Mouse (Mus musculus) limb, embryonic 14.5 days (tissue): ENCODE measurements around the gene Hspa1a. TPM values are rescaled to one million over a fixed set of nuclear protein-coding genes. Genes with fewer than 3 reads are reported as not detected.

Experiments
- ATAC-seq: fragments of 200-750 bp; cut with Nextera tagmentation; 2 replicates; pipeline ENCODE4 v1.8.0; 2017; ENCODE audit warnings: low read depth, moderate number of reproducible peaks, moderate TSS enrichment; ENCODE audit not compliant: low FRiP score
- DNase-seq: peaks from one replicate; pipeline ENCODE4 v3.0.0-alpha.2; 2015; ENCODE audit warnings: low spot score
- H3K27ac ChIP-seq: fragments of 300-500 bp; sonication (generic); replicated peaks from 2 replicates; pipeline ENCODE4 v1.5.1; 2014; ENCODE audit warnings: low read depth, mild to moderate bottlenecking, low read length, moderate library complexity, mixed read lengths
- H3K27me3 ChIP-seq: fragments of 300-500 bp; sonication (generic); 2 replicates; pipeline ENCODE4 v1.6.1; 2014; ENCODE audit warnings: low read length, mixed read lengths; ENCODE audit not compliant: control insufficient read depth, insufficient read depth
- H3K36me3 ChIP-seq: fragments of 300-500 bp; sonication (generic); 2 replicates; pipeline ENCODE4 v1.6.1; 2014; ENCODE audit warnings: mild to moderate bottlenecking, low read length, moderate library complexity, mixed read lengths; ENCODE audit not compliant: control insufficient read depth, insufficient read depth
- H3K4me1 ChIP-seq: fragments of 300-500 bp; sonication (generic); 2 replicates; pipeline ENCODE4 v1.6.1; 2014; ENCODE audit warnings: antibody characterized with exemption, low read length, mixed read lengths; ENCODE audit not compliant: control insufficient read depth, insufficient read depth
- H3K4me2 ChIP-seq: fragments of 300-500 bp; sonication (generic); replicated peaks from 2 replicates; pipeline ENCODE4 v1.6.1; 2014; ENCODE audit warnings: low read depth, mild to moderate bottlenecking, low read length, moderate library complexity; ENCODE audit not compliant: severe bottlenecking
- H3K4me3 ChIP-seq: fragments of 300-500 bp; sonication (generic); replicated peaks from 2 replicates; pipeline ENCODE4 v1.5.1; 2014; ENCODE audit warnings: low read length
- H3K9ac ChIP-seq: fragments of 300-500 bp; sonication (generic); 2 replicates; pipeline ENCODE4 v1.6.1; 2014; ENCODE audit warnings: mild to moderate bottlenecking, low read depth, low read length, moderate library complexity; ENCODE audit not compliant: severe bottlenecking
- H3K9me3 ChIP-seq: fragments of 300-500 bp; sonication (generic); 2 replicates; pipeline ENCODE4 v1.6.1; 2016; ENCODE audit warnings: low read length; ENCODE audit not compliant: control insufficient read depth
- POLR2A ChIP-seq: fragments of 200-500 bp; IDR thresholded peaks from 2 replicates; pipeline ENCODE4 v1.8.0; 2012; ENCODE audit warnings: inconsistent platforms, mild to moderate bottlenecking, moderate library complexity, borderline replicate concordance; ENCODE audit not compliant: insufficient read depth, insufficient read length; ENCODE audit errors: extremely low read depth
- WGBS: fragments of 180-500 bp; shearing (Covaris S2); extraction: QIAGEN DNeasy Blood & Tissue Kit; methylation state at CpG from one replicate; pipeline ENCODE4 v1.1.7; 2014; 5-methylcytosine and 5-hydroxymethylcytosine counted together
- polyA plus RNA-seq, 2 experiments: library from polyadenylated mRNA; depleted of rRNA in 1 of 2; stranded (reverse) in 1 of 2; unstranded in 1 of 2; fragments of >200 nt; fragmentation: Nextera tagmentation in 1 of 2; extraction: Ambion mirVana in 1 of 2; gene quantifications; 2 replicates each; pipeline versions ENCODE4 v1.2.1 to v1.2.3; 2012 to 2014

The Hspa1a gene
- polyA plus RNA-seq, 2 experiments = 7.1 to 9.5 TPM

GRCm38 (mm10) chr17:34927306-34928019, 44.5 kb downstream of the Hspa1a start:
- H3K4me2 ChIP-seq = no peak overlapping the region
- no peak overlapping the region for H3K9ac ChIP-seq
- 84% methylated on average over 18 of the region's 18 CpGs for WGBS
- ATAC-seq (no peak), DNase-seq (no peak)
- no peak overlapping the region for H3K4me3 ChIP-seq
- peaks cover 5% of the 10 kb centered on the region for H3K4me1 ChIP-seq
- H3K27ac ChIP-seq = no peak overlapping the region
- H3K9me3 ChIP-seq = no peaks in the 10 kb centered on the region
- H3K36me3 ChIP-seq = no peaks in the 10 kb centered on the region
- no peak for TF ChIP-seq POLR2A
- H3K27me3 ChIP-seq = no peaks in the 10 kb centered on the region

GRCm38 (mm10) chr17:34924258-34924657, 47.7 kb downstream of the Hspa1a start:
- no peak for ATAC-seq
- H3K4me3 ChIP-seq = no peak overlapping the region
- WGBS = 72% methylated on average over 5 of the region's 5 CpGs

GRCm38 (mm10) chr17:34922939-34923338, 49.0 kb downstream of the Hspa1a start:
- H3K4me3 ChIP-seq = no peak overlapping the region
- no peak overlapping the region for H3K27ac ChIP-seq
- H3K9ac ChIP-seq = no peak overlapping the region
- no peaks in the 10 kb centered on the region for H3K9me3 ChIP-seq
- H3K4me1 ChIP-seq = no peaks in the 10 kb centered on the region; the same call in 1 of the 2 replicates
- no peak overlapping the region for H3K4me2 ChIP-seq
- no peak for TF ChIP-seq POLR2A
- WGBS = 47% methylated on average over 6 of the region's 6 CpGs
- ATAC-seq (no peak), DNase-seq (no peak)
- H3K27me3 ChIP-seq = no peaks in the 10 kb centered on the region
- no peaks in the 10 kb centered on the region for H3K36me3 ChIP-seq

More at GRCm38 (mm10) chr17:34924258-34924657, 47.7 kb downstream of the Hspa1a start:
- Histone ChIP-seq H3K27ac (no peak overlapping the region), H3K9me3 (no peaks in the 10 kb centered on the region), H3K9ac (no peak overlapping the region), H3K4me2 (no peak overlapping the region), H3K36me3 (no peaks in the 10 kb centered on the region), H3K4me1 (no peaks in the 10 kb centered on the region; the same call in 1 of the 2 replicates), H3K27me3 (no peaks in the 10 kb centered on the region)
- no peak for TF ChIP-seq POLR2A
- DNase-seq = no peak

Other genes with a start within 250 kb of the Hspa1a start
Only the 30 nearest of the 43 such genes appear.
- 46.4 and 46.5 TPM in 2 replicates for gene Stk19, start 135.2 kb downstream of the Hspa1a start, polyA plus RNA-seq (2012; rRNA removed)
- gene Stk19, start 135.2 kb downstream of the Hspa1a start, polyA plus RNA-seq (2014; fragmentation: Nextera tagmentation; extraction: Ambion mirVana) = 23.9 and 26.8 TPM in 2 replicates
- gene Dxo, start 135.1 kb downstream of the Hspa1a start, polyA plus RNA-seq (2012; rRNA removed) = 87.6 and 98.9 TPM in 2 replicates
- gene Dxo, start 135.1 kb downstream of the Hspa1a start, polyA plus RNA-seq (2014; fragmentation: Nextera tagmentation; extraction: Ambion mirVana) = 52.6 and 59.9 TPM in 2 replicates
- gene Skiv2l, start 121.9 kb downstream of the Hspa1a start, polyA plus RNA-seq (2012; rRNA removed) = 75.8 and 99.4 TPM in 2 replicates
- 43.5 and 45.0 TPM in 2 replicates for gene Skiv2l, start 121.9 kb downstream of the Hspa1a start, polyA plus RNA-seq (2014; fragmentation: Nextera tagmentation; extraction: Ambion mirVana)
- gene Nelfe, start 121.8 kb downstream of the Hspa1a start, polyA plus RNA-seq (2012; rRNA removed) = 56.4 and 92.2 TPM in 2 replicates
- 101 and 111 TPM in 2 replicates for gene Nelfe, start 121.8 kb downstream of the Hspa1a start, polyA plus RNA-seq (2014; fragmentation: Nextera tagmentation; extraction: Ambion mirVana)
- gene Cfb, start 109.6 kb downstream of the Hspa1a start, polyA plus RNA-seq (2012; rRNA removed) = 0.76 and 0.88 TPM in 2 replicates
- 1.6 and 2.1 TPM in 2 replicates for gene Cfb, start 109.6 kb downstream of the Hspa1a start, polyA plus RNA-seq (2014; fragmentation: Nextera tagmentation; extraction: Ambion mirVana)
- gene Zbtb12, start 92.7 kb downstream of the Hspa1a start, polyA plus RNA-seq (2012; rRNA removed) = 44.3 and 52.0 TPM in 2 replicates
- 1.4 and 1.5 TPM in 2 replicates for gene Zbtb12, start 92.7 kb downstream of the Hspa1a start, polyA plus RNA-seq (2014; fragmentation: Nextera tagmentation; extraction: Ambion mirVana)
- not detected in 2 replicates for gene Gm20547, start 90.1 kb downstream of the Hspa1a start, polyA plus RNA-seq (2012; rRNA removed)
- gene Gm20547, start 90.1 kb downstream of the Hspa1a start, polyA plus RNA-seq (2014; fragmentation: Nextera tagmentation; extraction: Ambion mirVana) = not detected in 2 replicates
- gene C2, start 73.9 kb downstream of the Hspa1a start, polyA plus RNA-seq (2012; rRNA removed) = 4.7 and 5.1 TPM in 2 replicates
- gene C2, start 73.9 kb downstream of the Hspa1a start, polyA plus RNA-seq (2014; fragmentation: Nextera tagmentation; extraction: Ambion mirVana) = 3.9 and 4.9 TPM in 2 replicates
- gene Ehmt2, start 73.7 kb downstream of the Hspa1a start, polyA plus RNA-seq (2012; rRNA removed) = 232 and 297 TPM in 2 replicates
- gene Ehmt2, start 73.7 kb downstream of the Hspa1a start, polyA plus RNA-seq (2014; fragmentation: Nextera tagmentation; extraction: Ambion mirVana) = 72.8 and 80.6 TPM in 2 replicates
- gene Slc44a4, start 57.7 kb downstream of the Hspa1a start, polyA plus RNA-seq (2012; rRNA removed) = 0.09 and 0.10 TPM in 2 replicates
- gene Slc44a4, start 57.7 kb downstream of the Hspa1a start, polyA plus RNA-seq (2014; fragmentation: Nextera tagmentation; extraction: Ambion mirVana) = not detected in 2 replicates
- gene Neu1, start 40.9 kb downstream of the Hspa1a start, polyA plus RNA-seq (2012; rRNA removed) = 19.3 and 26.5 TPM in 2 replicates
- gene Neu1, start 40.9 kb downstream of the Hspa1a start, polyA plus RNA-seq (2014; fragmentation: Nextera tagmentation; extraction: Ambion mirVana) = 18.2 and 18.4 TPM in 2 replicates
- 22.8 and 25.6 TPM in 2 replicates for gene Hspa1b, start 12.9 kb downstream of the Hspa1a start, polyA plus RNA-seq (2012; rRNA removed)
- 1.6 and 2.2 TPM in 2 replicates for gene Hspa1b, start 12.9 kb downstream of the Hspa1a start, polyA plus RNA-seq (2014; fragmentation: Nextera tagmentation; extraction: Ambion mirVana)
- gene Gm20481, start 2.2 kb downstream of the Hspa1a start, polyA plus RNA-seq (2012; rRNA removed) = not detected in 2 replicates
- not detected in 2 replicates for gene Gm20481, start 2.2 kb downstream of the Hspa1a start, polyA plus RNA-seq (2014; fragmentation: Nextera tagmentation; extraction: Ambion mirVana)
- gene Hspa1l, start 547 bp upstream of the Hspa1a start, polyA plus RNA-seq (2012; rRNA removed) = 0.44 and 0.47 TPM in 2 replicates
- gene Hspa1l, start 547 bp upstream of the Hspa1a start, polyA plus RNA-seq (2014; fragmentation: Nextera tagmentation; extraction: Ambion mirVana) = 0.85 and 1.4 TPM in 2 replicates
- 186 and 233 TPM in 2 replicates for gene Lsm2, start 9.7 kb upstream of the Hspa1a start, polyA plus RNA-seq (2012; rRNA removed)
- 170 and 178 TPM in 2 replicates for gene Lsm2, start 9.7 kb upstream of the Hspa1a start, polyA plus RNA-seq (2014; fragmentation: Nextera tagmentation; extraction: Ambion mirVana)
- gene Vars, start 28.8 kb upstream of the Hspa1a start, polyA plus RNA-seq (2012; rRNA removed) = 163 and 216 TPM in 2 replicates
- 88.3 and 100 TPM in 2 replicates for gene Vars, start 28.8 kb upstream of the Hspa1a start, polyA plus RNA-seq (2014; fragmentation: Nextera tagmentation; extraction: Ambion mirVana)
- 0.64 and 0.85 TPM in 2 replicates for gene Vwa7, start 44.4 kb upstream of the Hspa1a start, polyA plus RNA-seq (2012; rRNA removed)
- 0.11 and 0.15 TPM in 2 replicates for gene Vwa7, start 44.4 kb upstream of the Hspa1a start, polyA plus RNA-seq (2014; fragmentation: Nextera tagmentation; extraction: Ambion mirVana)
- 12.0 and 15.2 TPM in 2 replicates for gene Sapcd1, start 55.9 kb upstream of the Hspa1a start, polyA plus RNA-seq (2012; rRNA removed)
- gene Sapcd1, start 55.9 kb upstream of the Hspa1a start, polyA plus RNA-seq (2014; fragmentation: Nextera tagmentation; extraction: Ambion mirVana) = 12.5 and 13.7 TPM in 2 replicates
- gene Msh5, start 74.6 kb upstream of the Hspa1a start, polyA plus RNA-seq (2012; rRNA removed) = 6.4 and 6.5 TPM in 2 replicates
- gene Msh5, start 74.6 kb upstream of the Hspa1a start, polyA plus RNA-seq (2014; fragmentation: Nextera tagmentation; extraction: Ambion mirVana) = 3.4 and 3.5 TPM in 2 replicates
- gene Clic1, start 77.8 kb upstream of the Hspa1a start, polyA plus RNA-seq (2012; rRNA removed) = 229 and 236 TPM in 2 replicates
- gene Clic1, start 77.8 kb upstream of the Hspa1a start, polyA plus RNA-seq (2014; fragmentation: Nextera tagmentation; extraction: Ambion mirVana) = 103 and 108 TPM in 2 replicates
- gene Ddah2, start 86.9 kb upstream of the Hspa1a start, polyA plus RNA-seq (2012; rRNA removed) = 271 and 326 TPM in 2 replicates
- 358 and 403 TPM in 2 replicates for gene Ddah2, start 86.9 kb upstream of the Hspa1a start, polyA plus RNA-seq (2014; fragmentation: Nextera tagmentation; extraction: Ambion mirVana)
- gene Ly6g6c, start 93.2 kb upstream of the Hspa1a start, polyA plus RNA-seq (2012; rRNA removed) = 3.4 and 5.5 TPM in 2 replicates
- 10.4 and 22.3 TPM in 2 replicates for gene Ly6g6c, start 93.2 kb upstream of the Hspa1a start, polyA plus RNA-seq (2014; fragmentation: Nextera tagmentation; extraction: Ambion mirVana)
- gene Mpig6b, start 94.0 kb upstream of the Hspa1a start, polyA plus RNA-seq (2012; rRNA removed) = 0.45 and 0.47 TPM in 2 replicates
- 0.64 and 1.3 TPM in 2 replicates for gene Mpig6b, start 94.0 kb upstream of the Hspa1a start, polyA plus RNA-seq (2014; fragmentation: Nextera tagmentation; extraction: Ambion mirVana)
- gene Ly6g6e, start 104.7 kb upstream of the Hspa1a start, polyA plus RNA-seq (2012; rRNA removed) = 14.2 and 14.8 TPM in 2 replicates
- 18.0 and 28.4 TPM in 2 replicates for gene Ly6g6e, start 104.7 kb upstream of the Hspa1a start, polyA plus RNA-seq (2014; fragmentation: Nextera tagmentation; extraction: Ambion mirVana)
- gene Ly6g6d, start 105.9 kb upstream of the Hspa1a start, polyA plus RNA-seq (2012; rRNA removed) = 1.3 and 2.3 TPM in 2 replicates
- gene Ly6g6d, start 105.9 kb upstream of the Hspa1a start, polyA plus RNA-seq (2014; fragmentation: Nextera tagmentation; extraction: Ambion mirVana) = 2.0 TPM in 1 of 2 replicates, not detected in the other
- 0.14 and 0.73 TPM in 2 replicates for gene Ly6g6f, start 113.5 kb upstream of the Hspa1a start, polyA plus RNA-seq (2012; rRNA removed)
- 0.28 TPM in 1 of 2 replicates, not detected in the other for gene Ly6g6f, start 113.5 kb upstream of the Hspa1a start, polyA plus RNA-seq (2014; fragmentation: Nextera tagmentation; extraction: Ambion mirVana)
- gene Abhd16a, start 117.1 kb upstream of the Hspa1a start, polyA plus RNA-seq (2012; rRNA removed) = 98.6 and 157 TPM in 2 replicates
- gene Abhd16a, start 117.1 kb upstream of the Hspa1a start, polyA plus RNA-seq (2014; fragmentation: Nextera tagmentation; extraction: Ambion mirVana) = 78.0 and 88.3 TPM in 2 replicates
- gene Ly6g5c, start 136.1 kb upstream of the Hspa1a start, polyA plus RNA-seq (2012; rRNA removed) = not detected in 2 replicates
- not detected in 2 replicates for gene Ly6g5c, start 136.1 kb upstream of the Hspa1a start, polyA plus RNA-seq (2014; fragmentation: Nextera tagmentation; extraction: Ambion mirVana)
- gene Ly6g5b, start 143.3 kb upstream of the Hspa1a start, polyA plus RNA-seq (2012; rRNA removed) = 2.1 and 3.5 TPM in 2 replicates
- 0.59 and 0.68 TPM in 2 replicates for gene Ly6g5b, start 143.3 kb upstream of the Hspa1a start, polyA plus RNA-seq (2014; fragmentation: Nextera tagmentation; extraction: Ambion mirVana)
- gene Gpank1, start 149.3 kb upstream of the Hspa1a start, polyA plus RNA-seq (2012; rRNA removed) = 13.6 and 15.1 TPM in 2 replicates
- gene Gpank1, start 149.3 kb upstream of the Hspa1a start, polyA plus RNA-seq (2014; fragmentation: Nextera tagmentation; extraction: Ambion mirVana) = 17.5 and 20.0 TPM in 2 replicates